Mouse (Mus musculus): Measurements from ENCODE around the gene Lrrc4.

- no peak for TF ChIP-seq CTCF (conservative IDR thresholded peaks at IDR 0.05; ENCODE audit: low read length)
- no peak for TF ChIP-seq NANOG (IDR thresholded peaks at IDR 0.05; ENCODE audit: borderline replicate concordance, low read length)
Observed at GRCm38 (mm10) chr6:28853654-28854053, 22.1 kb upstream of the Lrrc4 start.
